Comparison of ENCODE assay signal across 33 mouse cellular contexts in the genomic region with DNA sequence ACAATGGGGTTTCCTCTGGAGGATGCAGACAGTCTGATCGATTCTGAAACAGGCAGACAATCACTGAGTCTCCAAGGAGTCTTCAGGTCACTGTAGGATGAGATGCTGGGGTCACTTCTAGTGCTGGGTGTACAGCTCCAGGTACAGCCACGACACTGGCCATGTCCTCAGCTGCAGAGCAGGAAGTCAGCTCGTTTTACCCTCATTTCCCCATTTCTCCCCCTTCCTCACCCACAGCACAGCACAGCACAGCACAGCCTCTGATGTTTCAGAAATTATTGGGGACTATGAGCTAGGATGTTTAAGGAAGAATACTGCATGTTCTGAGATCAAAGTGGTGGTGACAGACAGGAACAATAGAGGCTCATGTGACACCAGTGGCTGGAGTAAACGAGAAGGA. TPM values are rescaled to one million over a fixed set of nuclear protein-coding genes. Genes with fewer than 3 reads are reported as not detected.
A peak's percentile ranks its signal among the peaks of the same experiment; 100 is the strongest.
DNase-seq lines count a peak whose midpoint lies in the region; ATAC-seq and TF ChIP-seq lines count a peak whose summit lies in the region.
"Had no signal": no experiment of that assay in that cellular context is flagged by ENCODE, and none has a peak within 500 bp of the region (broad histone marks: within the 10 kb centered on the region; RNA-seq: fewer than 3 reads in every experiment).

No protein-coding gene starts in this region.

- no peak for TF ChIP-seq CTCF in CH12.LX (conservative IDR thresholded peaks at IDR 0.05 in 1 of 2, IDR thresholded peaks at IDR 0.05 in 1 of 2; ENCODE audit: low read depth in 2 of 2, low read length in 2 of 2)
- no peak for TF ChIP-seq CTCF in hindbrain, postnatal 0 days (IDR thresholded peaks at IDR 0.05; ENCODE audit: low read depth)

- WGBS in hindbrain, postnatal 0 days = 49% methylated on average over 4 of the region's 4 CpGs
- WGBS in kidney, embryonic 16.5 days = 24% methylated on average over 4 of the region's 4 CpGs

- peaks cover 5 to 10% of the 10 kb centered on the region in 2 experiments for H3K4me1 ChIP-seq in CH12.LX (ENCODE audit: control insufficient read depth in 1 of 2, insufficient read depth in 2 of 2)
- H3K4me1 ChIP-seq in hindbrain, postnatal 0 days (ENCODE audit: insufficient read depth, low read length) = no peaks in the 10 kb centered on the region
- H3K4me1 ChIP-seq in kidney, embryonic 16.5 days (ENCODE audit: insufficient read depth, low read length) = 0 out of 2 replicates have a peak, but pooled peaks cover 8% of the 10 kb centered on the region

- H3K9me3 ChIP-seq in CH12.LX (replicated peaks; ENCODE audit: low read length) = no peaks in the 10 kb centered on the region
- no peaks in the 10 kb centered on the region for H3K9me3 ChIP-seq in hindbrain, postnatal 0 days (ENCODE audit: low read length)
- no peaks in the 10 kb centered on the region for H3K9me3 ChIP-seq in kidney, embryonic 16.5 days (ENCODE audit: low read length)
- H3K9me3 ChIP-seq: embryonic facial prominence, embryonic 10.5 days; embryonic facial prominence, embryonic 13.5 days; forebrain, embryonic 12.5 days; forebrain, embryonic 15.5 days; hindbrain, embryonic 10.5 days; hindbrain, embryonic 13.5 days had no signal

- H3K79me2 ChIP-seq in CH12.LX (replicated peaks; ENCODE audit: control insufficient read depth, extremely low read depth, insufficient read depth, poor library complexity, severe bottlenecking) = no peaks in the 10 kb centered on the region

- ATAC-seq in hematopoietic stem cell, adult 5-6 weeks (replicated peaks in 1 of 2; ENCODE audit: insufficient read depth in 1 of 2, low FRiP score in 2 of 2, low TSS enrichment in 1 of 2, low read depth in 1 of 2, poor library complexity in 2 of 2, severe bottlenecking in 2 of 2) = peak; percentile 69 to 86
- peak; percentile 66 for ATAC-seq in megakaryocyte progenitor cell, adult 5-6 weeks (replicated peaks; ENCODE audit: poor library complexity)
- ATAC-seq in hindbrain, postnatal 0 days = no peak
- no peak for ATAC-seq in kidney, embryonic 16.5 days (ENCODE audit: low FRiP score, low TSS enrichment)
- ATAC-seq: forebrain, embryonic 15.5 days; hindbrain, embryonic 16.5 days; inflammation-experienced regulatory T-cells, adult 6 months; Patski had no signal

- no peak for TF ChIP-seq POLR2A in CH12.LX (IDR thresholded peaks at IDR 0.05; ENCODE audit: low read depth, low read length)

- dilution Hi-C loops in CH12.LX (cut with MboI; ENCODE audit: extremely low pct_ligation_motif_present, extremely low pct_unique_long_range_greater_than_20kb, low sequenced_read_pairs) = no loop called here

- DNase-seq in CH12.LX (ENCODE audit: extremely low read depth) = no peak
- peak; percentile 25 for DNase-seq in MEL-GATA-1-ER (ENCODE audit: extremely low read depth, low read depth)
- no peak for DNase-seq in hindbrain, postnatal 0 days (ENCODE audit: low spot score)
- DNase-seq in kidney, adult 8-10 months = no peak
- no peak for DNase-seq in cerebellum, adult 11-12 months
- DNase-seq: cerebellum, adult 2 months; cerebellum, adult 9-11 months; cerebellum, postnatal 25 days; embryo, embryonic 11 days; gastrocnemius, postnatal 25 days had no signal

- no peak overlapping the region for H3K4me3 ChIP-seq in CH12.LX (replicated peaks in 1 of 3; ENCODE audit: low read depth in 2 of 3, low read length in 2 of 3, poor library complexity in 1 of 3)
- no peak overlapping the region for H3K4me3 ChIP-seq in hindbrain, postnatal 0 days (ENCODE audit: low read length)
- no peak overlapping the region for H3K4me3 ChIP-seq in kidney, embryonic 16.5 days (ENCODE audit: low read length)
- H3K4me3 ChIP-seq: embryonic facial prominence, embryonic 10.5 days; embryonic facial prominence, embryonic 13.5 days; erythroblast, embryonic 14.5 days; forebrain, embryonic 12.5 days; forebrain, embryonic 15.5 days; hindbrain, embryonic 10.5 days; hindbrain, embryonic 13.5 days had no signal

- no peak overlapping the region for H3K27ac ChIP-seq in CH12.LX (ENCODE audit: insufficient read depth, low read depth)
- no peak overlapping the region for H3K27ac ChIP-seq in hindbrain, postnatal 0 days
- H3K27ac ChIP-seq in kidney, embryonic 16.5 days (ENCODE audit: low read length) = no peak overlapping the region
- H3K27ac ChIP-seq: embryonic facial prominence, embryonic 10.5 days; embryonic facial prominence, embryonic 13.5 days; forebrain, embryonic 12.5 days; forebrain, embryonic 15.5 days; hindbrain, embryonic 10.5 days; hindbrain, embryonic 13.5 days had no signal

- H3K27me3 ChIP-seq in CH12.LX (replicated peaks) = peaks cover 36% of the 10 kb centered on the region
- H3K27me3 ChIP-seq in hindbrain, postnatal 0 days (ENCODE audit: insufficient read depth, low read length) = peaks cover 2% of the 10 kb centered on the region; the same call in 1 of the 2 replicates
- peaks cover 21% of the 10 kb centered on the region for H3K27me3 ChIP-seq in kidney, embryonic 16.5 days (ENCODE audit: insufficient read depth, low read length)
- H3K27me3 ChIP-seq: Patski had no signal

- H3K4me2 ChIP-seq in CH12.LX (ENCODE audit: insufficient read depth, low read depth, poor library complexity, severe bottlenecking) = peak overlapping the region; percentile 15
- H3K4me2 ChIP-seq in hindbrain, postnatal 0 days (ENCODE audit: low read depth, low read length) = no peak overlapping the region
- H3K4me2 ChIP-seq in kidney, embryonic 16.5 days (replicated peaks; ENCODE audit: low read depth, low read length) = no peak overlapping the region
- H3K4me2 ChIP-seq: embryonic facial prominence, embryonic 13.5 days; forebrain, embryonic 12.5 days; forebrain, embryonic 15.5 days; heart, embryonic 11.5 days; hindbrain, embryonic 13.5 days had no signal

- H3K9ac ChIP-seq in CH12.LX (ENCODE audit: insufficient read depth, low read depth) = no peak overlapping the region
- no peak overlapping the region for H3K9ac ChIP-seq in hindbrain, postnatal 0 days (replicated peaks; ENCODE audit: low read length)
- no peak overlapping the region for H3K9ac ChIP-seq in kidney, embryonic 16.5 days (replicated peaks; ENCODE audit: low read length)
- H3K9ac ChIP-seq: embryonic facial prominence, embryonic 13.5 days; forebrain, embryonic 12.5 days; forebrain, embryonic 15.5 days; hindbrain, embryonic 13.5 days had no signal

- in situ Hi-C loops in CH12.LX (cut with MboI; ENCODE audit: low pct_ligation_motif_present, low pct_unique_long_range_greater_than_20kb, low sequenced_read_pairs) = loop anchor here (10.0 to 25.0 kb wide), 4 partner anchors 149 to 1542 kb away; partner anchors contain the start of gene Zfp64

- H3K36me3 ChIP-seq in CH12.LX (replicated peaks in 1 of 2; ENCODE audit: control insufficient read depth in 1 of 2, insufficient read depth in 1 of 2, low read length in 1 of 2) = no peaks in the 10 kb centered on the region
- no peaks in the 10 kb centered on the region for H3K36me3 ChIP-seq in hindbrain, postnatal 0 days (ENCODE audit: insufficient read depth, low read length)
- no peaks in the 10 kb centered on the region for H3K36me3 ChIP-seq in kidney, embryonic 16.5 days (ENCODE audit: insufficient read depth, low read length)
- H3K36me3 ChIP-seq: embryonic facial prominence, embryonic 10.5 days; embryonic facial prominence, embryonic 13.5 days; forebrain, embryonic 12.5 days; forebrain, embryonic 15.5 days; hindbrain, embryonic 10.5 days; hindbrain, embryonic 13.5 days had no signal

- TF ChIP-seq RAD21 in CH12.LX (IDR thresholded peaks at IDR 0.05; ENCODE audit: low read depth, low read length) = no peak

- no peak for TF ChIP-seq EP300 in CH12.LX (IDR thresholded peaks at IDR 0.05; ENCODE audit: low read length)

TF ChIP-seq in CH12.LX, 34 proteins besides CTCF, POLR2A, EP300 and RAD21 (continues in another document):
- TF ChIP-seq NRF1 (IDR thresholded peaks at IDR 0.05; ENCODE audit: low read depth, low read length) (no peak), ZNF384 (IDR thresholded peaks at IDR 0.05; ENCODE audit: low read depth, low read length) (no peak), GABPA (IDR thresholded peaks at IDR 0.05; ENCODE audit: insufficient replicate concordance, low read depth, low read length) (no peak), MAFK (IDR thresholded peaks at IDR 0.05; ENCODE audit: insufficient replicate concordance, low read length) (no peak), ZMIZ1 (IDR thresholded peaks at IDR 0.05; ENCODE audit: low read depth, low read length) (no peak), USF2 (conservative IDR thresholded peaks at IDR 0.05; ENCODE audit: low read depth, low read length) (no peak), ELF1 (IDR thresholded peaks at IDR 0.05; ENCODE audit: low read depth, low read length) (no peak), UBTF (IDR thresholded peaks at IDR 0.05; ENCODE audit: low read depth, low read length) (no peak), IRF4 (IDR thresholded peaks at IDR 0.05; ENCODE audit: low read depth, low read length) (no peak), ZKSCAN1 (IDR thresholded peaks at IDR 0.05; ENCODE audit: borderline replicate concordance, low read depth, low read length) (no peak), TCF12 (IDR thresholded peaks at IDR 0.05; ENCODE audit: low read depth, low read length) (no peak), ZC3H11A (IDR thresholded peaks at IDR 0.05; ENCODE audit: low read depth, low read length) (no peak), NELFE (IDR thresholded peaks at IDR 0.05; ENCODE audit: low read depth, low read length) (no peak), TBP (conservative IDR thresholded peaks at IDR 0.05; ENCODE audit: low read depth, low read length) (no peak)

RNA-seq across cellular contexts. Expression of gene Cyp24a1, which starts 7.0 kb away (rescaled TPM):
- total RNA-seq in CH12.LX (2012; rRNA removed) (not detected in 2 replicates), CH12.LX (2014; rRNA removed) (not detected in 2 replicates)
- polyA plus RNA-seq in CH12.LX (2012; ENCODE audit: insufficient read length, low read depth) = not detected in 2 replicates
- total RNA-seq in hematopoietic stem cell, adult 5-6 weeks (2017) = 0.44 TPM in 1 of 2 replicates, not detected in the other
- not detected in 2 replicates for total RNA-seq in megakaryocyte progenitor cell, adult 5-6 weeks (2015)
- not detected in 2 replicates for total RNA-seq in megakaryocyte progenitor cell, adult 5-6 weeks (2017)
- not detected in 2 replicates for total RNA-seq in hindbrain, postnatal 0 days (2014; rRNA removed)
- polyA plus RNA-seq in hindbrain, postnatal 0 days (2015; fragmentation: Nextera tagmentation; extraction: Ambion mirVana) = 0.08 and 0.09 TPM in 2 replicates
- 3.2 and 4.0 TPM in 2 replicates for polyA plus RNA-seq in kidney, embryonic 16.5 days (2015; fragmentation: Nextera tagmentation; extraction: Ambion mirVana)
- total RNA-seq: adrenal gland, adult 18-20 months; adrenal gland, postnatal 10 days; adrenal gland, postnatal 36 days; gastrocnemius, adult 8-10 months; gastrocnemius, postnatal 25 days; heart, adult 8-10 months; heart, postnatal 25 days had no signal
- polyA plus RNA-seq: embryonic facial prominence, embryonic 10.5 days; embryonic facial prominence, embryonic 13.5 days; erythroblast, embryonic 14.5 days; forebrain, embryonic 12.5 days; gonadal fat pad, adult 2 months; heart, embryonic 11.5 days; heart, embryonic 14.5 days; heart, postnatal 0 days; hindbrain, embryonic 13.5 days; inflammation-experienced regulatory T-cells, adult 6 months had no signal

RNA-seq across cellular contexts. Expression of gene Pfdn4, which starts 7.8 kb away (rescaled TPM):
- total RNA-seq in CH12.LX (2012; rRNA removed) = 56.2 and 68.1 TPM in 2 replicates
- 222 and 254 TPM in 2 replicates for total RNA-seq in CH12.LX (2014; rRNA removed)
- polyA plus RNA-seq in CH12.LX (2012; ENCODE audit: insufficient read length, low read depth) = 68.8 and 77.8 TPM in 2 replicates
- total RNA-seq in hematopoietic stem cell, adult 5-6 weeks (2017) = 52.9 and 58.7 TPM in 2 replicates
- 56.2 and 65.0 TPM in 2 replicates for total RNA-seq in megakaryocyte progenitor cell, adult 5-6 weeks (2015)
- total RNA-seq in megakaryocyte progenitor cell, adult 5-6 weeks (2017) = 78.6 and 104 TPM in 2 replicates
- 67.7 and 94.6 TPM in 2 replicates for total RNA-seq in hindbrain, postnatal 0 days (2014; rRNA removed)
- 147 and 154 TPM in 2 replicates for polyA plus RNA-seq in hindbrain, postnatal 0 days (2015; fragmentation: Nextera tagmentation; extraction: Ambion mirVana)
- 56.4 and 74.0 TPM in 2 replicates for polyA plus RNA-seq in kidney, embryonic 16.5 days (2015; fragmentation: Nextera tagmentation; extraction: Ambion mirVana)

Comparison
In these comparisons a context has a peak if more than half of its experiments do, and no peak if none do; other contexts are left out.
1. ATAC-seq: peak in hematopoietic stem cell, adult 5-6 weeks (2 of 2) and megakaryocyte progenitor cell, adult 5-6 weeks (single experiment); none in hindbrain, postnatal 0 days (single experiment) and kidney, embryonic 16.5 days (single experiment).